Mouse (Mus musculus) heart, embryonic 13.5 days (tissue): ENCODE data around the gene Ydjc. TPM values are rescaled to one million over a fixed set of nuclear protein-coding genes. Genes with fewer than 3 reads are reported as not detected.
"Not testable (repeated sequence)": the region's sequence is repeated elsewhere in the genome, so short reads cannot be mapped to it uniquely, and the experiment has no call there.

Experiments
- ATAC-seq: fragments of 200-750 bp; cut with Nextera tagmentation; 2 replicates; pipeline ENCODE4 v1.8.0; 2017; ENCODE audit warnings: moderate TSS enrichment; ENCODE audit not compliant: insufficient number of reproducible peaks, low FRiP score, low TSS enrichment; ENCODE audit errors: extremely low read depth
- H3K27ac ChIP-seq: fragments of 300-500 bp; sonication (generic); replicated peaks from 2 replicates; pipeline ENCODE4 v1.5.1; 2015; ENCODE audit warnings: moderate library complexity, mild to moderate bottlenecking, inconsistent platforms
- H3K27me3 ChIP-seq: fragments of 300-500 bp; sonication (generic); replicated peaks from 2 replicates; pipeline ENCODE4 v1.6.1; 2015; ENCODE audit warnings: mild to moderate bottlenecking, inconsistent platforms
- H3K36me3 ChIP-seq: fragments of 300-500 bp; sonication (generic); 2 replicates; pipeline ENCODE4 v1.6.1; 2015; ENCODE audit warnings: mild to moderate bottlenecking, inconsistent platforms
- H3K4me1 ChIP-seq: fragments of 300-500 bp; sonication (generic); 2 replicates; pipeline ENCODE4 v1.6.1; 2015; ENCODE audit warnings: inconsistent platforms
- H3K4me2 ChIP-seq: fragments of 300-500 bp; sonication (generic); 2 replicates; pipeline ENCODE4 v1.6.1; 2015; ENCODE audit warnings: inconsistent platforms, mild to moderate bottlenecking, moderate library complexity
- H3K4me3 ChIP-seq: fragments of 300-500 bp; sonication (generic); 2 replicates; pipeline ENCODE4 v1.5.1; 2015; ENCODE audit warnings: moderate library complexity, mild to moderate bottlenecking, inconsistent platforms
- H3K9ac ChIP-seq: fragments of 300-500 bp; sonication (generic); 2 replicates; pipeline ENCODE4 v1.6.1; 2015; ENCODE audit warnings: inconsistent platforms, mild to moderate bottlenecking, moderate library complexity
- H3K9me3 ChIP-seq: fragments of 300-500 bp; sonication (generic); 2 replicates; pipeline ENCODE4 v1.6.1; 2016; ENCODE audit warnings: inconsistent platforms
- WGBS: fragments of 180-500 bp; shearing (Covaris S2); methylation state at CpG from one replicate; pipeline ENCODE4 v1.1.7; 2015; ENCODE audit warnings: mixed read lengths; 5-methylcytosine and 5-hydroxymethylcytosine counted together
- polyA plus RNA-seq: library from polyadenylated mRNA; unstranded; fragments of >200 nt; fragmentation: Nextera tagmentation; extraction: Ambion mirVana; gene quantifications from 2 replicates; pipeline ENCODE4 v1.2.1, GENCODE M21; 2015

Gene Ydjc
- polyA plus RNA-seq, 1 experiment from 2014 or later, result 3.9 TPM

DNA sequence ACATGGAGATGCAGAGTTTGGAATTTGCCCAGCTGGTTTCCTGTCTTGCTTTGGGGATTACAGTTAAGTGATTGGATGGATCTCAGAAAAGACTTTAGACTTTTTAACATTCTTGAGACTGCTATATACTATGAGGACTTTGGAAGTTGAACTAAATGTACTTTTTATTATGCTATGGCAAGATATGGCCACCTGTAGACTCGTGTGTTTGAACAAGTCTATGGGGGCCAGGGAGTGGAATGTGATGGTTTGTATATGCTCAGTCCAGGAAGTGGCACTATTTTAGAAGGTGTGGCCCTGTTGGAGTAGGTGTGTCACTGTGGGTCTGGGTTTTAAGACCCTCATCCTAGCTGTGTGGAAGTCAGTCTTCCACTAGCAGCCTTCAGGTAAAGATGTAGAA, 21.1 kb downstream of the Ydjc start:
- WGBS, result 74% methylated on average over 1 of the region's 1 CpGs
- H3K9me3 ChIP-seq, H3K4me1 ChIP-seq, H3K9ac ChIP-seq, H3K4me2 ChIP-seq, H3K27ac ChIP-seq, H3K4me3 ChIP-seq, H3K27me3 ChIP-seq, ATAC-seq: not testable (repeated sequence)
- H3K36me3 ChIP-seq, result peaks cover 78% of the 10 kb centered on the region

DNA sequence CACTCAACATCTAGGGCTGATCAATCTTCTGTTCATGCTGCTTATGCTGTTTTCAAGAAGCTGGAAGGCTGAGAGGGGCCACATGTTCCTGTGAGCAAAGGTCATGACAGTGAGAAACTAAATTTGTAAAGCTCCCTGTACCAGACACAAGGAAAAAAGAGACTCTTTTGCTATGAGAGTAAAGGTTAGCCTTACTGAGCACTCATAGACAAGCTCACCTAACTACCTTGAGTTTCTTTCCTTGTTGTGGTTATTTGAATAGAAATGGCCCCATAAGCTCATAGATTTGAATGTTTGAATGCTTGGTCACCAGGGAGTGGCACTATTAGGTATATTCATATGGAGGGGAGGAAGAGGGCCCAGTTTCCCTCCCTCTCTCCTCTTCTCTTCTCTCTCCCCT, 22.8 kb downstream of the Ydjc start:
- H3K27me3 ChIP-seq, result no peaks in the 10 kb centered on the region
- no peak overlapping the region for H3K4me3 ChIP-seq
- H3K27ac ChIP-seq, result no peak overlapping the region
- H3K36me3 ChIP-seq, result peaks cover 81% of the 10 kb centered on the region
- H3K4me2 ChIP-seq, result no peak overlapping the region
- no peak for ATAC-seq
- no peak overlapping the region for H3K9ac ChIP-seq
- H3K9me3 ChIP-seq, result no peaks in the 10 kb centered on the region
- peaks cover 2% of the 10 kb centered on the region for H3K4me1 ChIP-seq

DNA sequence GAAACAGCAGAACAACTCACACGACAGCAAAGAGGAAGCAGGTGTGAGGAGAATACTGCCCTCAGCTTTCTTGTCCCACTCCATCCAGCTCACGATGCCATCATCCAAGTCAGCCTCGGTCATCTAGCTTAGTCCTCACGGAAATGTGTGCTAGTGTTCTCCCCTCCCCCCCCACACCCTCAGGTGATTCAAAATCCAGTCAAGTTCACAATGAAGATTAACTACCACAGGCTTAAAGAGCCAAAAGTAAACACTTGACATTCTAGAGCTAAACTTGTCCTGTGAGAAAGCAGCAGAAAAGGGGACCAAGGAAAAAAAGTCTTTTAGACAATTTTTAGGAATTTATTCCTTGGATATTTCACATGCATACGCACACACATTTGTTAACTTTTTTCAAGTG, 23.6 kb downstream of the Ydjc start:
- Histone ChIP-seq H3K9ac (no peak overlapping the region), H3K36me3 (peaks cover 81% of the 10 kb centered on the region), H3K27me3 (no peaks in the 10 kb centered on the region), H3K9me3 (no peaks in the 10 kb centered on the region), H3K4me2 (no peak overlapping the region), H3K4me1 (peaks cover 2% of the 10 kb centered on the region), H3K27ac (no peak overlapping the region), H3K4me3 (no peak overlapping the region)
- no peak for ATAC-seq
- 85% methylated on average over 5 of the region's 5 CpGs for WGBS

DNA sequence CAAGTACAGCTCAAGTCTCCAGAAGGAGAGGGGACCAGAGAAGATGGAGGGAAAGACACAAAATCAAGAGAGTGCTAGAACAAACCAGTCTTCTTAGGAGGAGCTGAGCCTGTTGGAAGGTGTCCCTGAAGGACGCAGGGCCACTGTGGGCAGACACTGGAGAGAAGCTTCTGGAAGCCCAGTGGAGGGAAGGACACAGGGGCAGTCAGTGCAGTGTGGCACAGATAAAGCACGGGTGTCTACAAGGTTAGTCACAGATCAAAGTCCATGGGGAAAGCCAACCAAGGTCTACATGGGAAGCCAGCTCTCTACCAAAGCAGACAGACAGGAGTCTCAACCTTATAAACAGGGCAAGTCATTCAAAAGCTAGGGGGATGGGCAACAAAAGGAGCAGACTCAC, 31.3 kb downstream of the Ydjc start:
- H3K4me2 ChIP-seq, result no peak overlapping the region
- no peaks in the 10 kb centered on the region for H3K9me3 ChIP-seq
- no peaks in the 10 kb centered on the region for H3K27me3 ChIP-seq
- H3K9ac ChIP-seq, result no peak overlapping the region
- H3K36me3 ChIP-seq, result peaks cover 70% of the 10 kb centered on the region
- no peak overlapping the region for H3K27ac ChIP-seq
- H3K4me3 ChIP-seq, result no peak overlapping the region
- WGBS, result 68% methylated on average over 2 of the region's 2 CpGs
- peaks cover 10% of the 10 kb centered on the region for H3K4me1 ChIP-seq
- ATAC-seq, result no peak

DNA sequence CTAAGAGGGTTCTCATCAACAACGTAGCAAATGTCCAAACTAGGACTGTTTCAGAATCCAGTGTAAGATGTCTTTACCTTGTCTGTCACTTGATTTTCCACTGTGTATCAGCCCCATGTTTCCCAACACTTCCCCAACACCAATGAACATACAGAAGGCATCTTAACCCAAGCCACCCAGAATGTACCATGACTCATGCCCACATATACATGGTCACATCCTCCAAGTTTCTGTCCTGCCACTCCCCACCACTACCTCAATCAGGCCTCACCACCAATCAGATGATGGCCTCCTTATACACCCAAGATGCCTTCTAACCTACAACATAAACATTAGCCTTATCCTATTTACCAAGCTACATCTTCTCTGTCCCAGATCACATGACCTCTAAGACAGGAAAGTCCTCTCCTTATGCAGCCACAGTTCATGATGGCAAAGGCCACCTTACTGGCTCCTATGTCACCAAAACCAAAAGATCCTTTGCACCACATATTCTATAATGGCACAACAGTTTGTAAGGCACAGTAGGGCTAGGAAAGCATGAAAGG, 33.3 kb downstream of the Ydjc start:
- Histone ChIP-seq H3K27ac (no peak overlapping the region), H3K36me3 (peaks cover 53% of the 10 kb centered on the region), H3K9me3 (no peaks in the 10 kb centered on the region), H3K27me3 (no peaks in the 10 kb centered on the region), H3K4me3 (no peak overlapping the region), H3K4me2 (no peak overlapping the region), H3K9ac (no peak overlapping the region), H3K4me1 (peaks cover 28% of the 10 kb centered on the region)
- ATAC-seq, result no peak
- WGBS, result 97% methylated on average over 1 of the region's 1 CpGs

DNA sequence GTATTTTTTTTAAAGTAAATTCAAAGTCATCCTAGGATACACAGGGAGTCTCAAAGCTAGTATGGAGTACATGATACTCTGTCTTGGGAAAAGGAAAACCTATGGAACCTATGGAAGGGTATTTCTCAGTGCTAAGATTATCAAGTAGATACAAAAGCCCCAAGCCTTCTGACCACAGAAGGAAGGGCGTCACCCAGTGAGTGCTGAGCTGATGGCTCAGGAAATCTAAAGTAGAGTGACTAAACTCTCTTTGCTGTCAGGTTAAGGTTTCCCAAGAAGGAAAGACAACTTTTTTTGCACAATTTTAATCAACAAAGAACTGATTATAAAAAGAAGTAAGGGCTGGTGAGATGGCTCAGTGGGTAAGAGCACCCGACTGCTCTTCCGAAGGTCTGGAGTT, 35.3 kb downstream of the Ydjc start:
- Histone ChIP-seq H3K36me3 (peaks cover 39% of the 10 kb centered on the region), H3K27ac (no peak overlapping the region), H3K9ac (no peak overlapping the region), H3K27me3 (no peaks in the 10 kb centered on the region), H3K4me2 (no peak overlapping the region), H3K4me1 (peaks cover 35% of the 10 kb centered on the region), H3K9me3 (no peaks in the 10 kb centered on the region), H3K4me3 (no peak overlapping the region)
- ATAC-seq, result no peak
- WGBS, result 86% methylated on average over 3 of the region's 3 CpGs

DNA sequence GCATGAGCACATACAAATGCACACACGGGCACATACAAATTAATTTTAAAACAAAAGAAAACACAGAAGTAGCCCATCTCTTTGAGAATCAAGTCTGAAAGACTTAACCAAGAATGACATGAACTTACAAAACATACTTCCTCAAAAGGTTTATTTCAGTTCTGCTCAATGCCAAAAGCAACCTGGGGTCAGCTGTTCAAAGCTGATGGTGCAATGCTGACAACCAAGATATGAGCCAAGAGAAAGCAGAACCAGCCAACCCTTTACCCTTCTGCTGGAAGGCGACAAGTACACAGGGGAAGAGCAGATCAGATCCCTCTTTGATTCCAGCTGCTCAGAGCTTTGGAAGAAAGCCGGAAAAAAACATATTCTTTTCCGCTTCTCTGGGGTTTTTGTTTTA, 37.0 kb downstream of the Ydjc start:
- no peaks in the 10 kb centered on the region for H3K9me3 ChIP-seq
- no peak for ATAC-seq
- 59% methylated on average over 4 of the region's 4 CpGs for WGBS
- H3K4me2 ChIP-seq, result no peak overlapping the region
- H3K36me3 ChIP-seq, result peaks cover 39% of the 10 kb centered on the region
- H3K27ac ChIP-seq, result 0 out of 2 replicates have a peak overlapping the region, but pooled peaks have one; percentile 13
- no peak overlapping the region for H3K9ac ChIP-seq
- peaks cover 34% of the 10 kb centered on the region for H3K4me1 ChIP-seq
- H3K27me3 ChIP-seq, result no peaks in the 10 kb centered on the region
- no peak overlapping the region for H3K4me3 ChIP-seq

DNA sequence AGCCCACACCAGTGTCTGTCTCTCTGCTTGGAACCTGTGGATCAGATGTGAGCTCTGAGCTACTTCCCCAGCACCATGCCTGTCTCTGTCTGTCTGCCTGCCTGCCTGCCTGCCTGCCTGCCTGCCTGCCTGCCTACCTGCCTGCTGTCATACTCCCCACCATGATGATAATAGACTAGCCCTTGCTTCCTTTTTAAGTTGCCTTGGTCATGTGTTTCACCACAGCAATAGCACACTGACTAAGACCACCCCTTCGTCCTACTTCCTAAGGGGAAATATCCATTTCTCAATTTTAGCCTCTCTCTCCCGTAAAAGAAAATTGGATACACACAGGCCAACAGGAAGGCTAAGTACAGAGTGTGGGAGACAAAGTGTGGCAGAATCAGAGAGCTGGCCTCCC, 37.7 kb downstream of the Ydjc start:
- Histone ChIP-seq H3K36me3 (peaks cover 40% of the 10 kb centered on the region), H3K9me3 (no peaks in the 10 kb centered on the region), H3K27ac (0 out of 2 replicates have a peak overlapping the region, but pooled peaks have one; percentile 13), H3K9ac (no peak overlapping the region), H3K27me3 (no peaks in the 10 kb centered on the region), H3K4me1 (peaks cover 28% of the 10 kb centered on the region), H3K4me2 (no peak overlapping the region), H3K4me3 (no peak overlapping the region)
- ATAC-seq, result no peak
- 75% methylated on average over 2 of the region's 2 CpGs for WGBS

DNA sequence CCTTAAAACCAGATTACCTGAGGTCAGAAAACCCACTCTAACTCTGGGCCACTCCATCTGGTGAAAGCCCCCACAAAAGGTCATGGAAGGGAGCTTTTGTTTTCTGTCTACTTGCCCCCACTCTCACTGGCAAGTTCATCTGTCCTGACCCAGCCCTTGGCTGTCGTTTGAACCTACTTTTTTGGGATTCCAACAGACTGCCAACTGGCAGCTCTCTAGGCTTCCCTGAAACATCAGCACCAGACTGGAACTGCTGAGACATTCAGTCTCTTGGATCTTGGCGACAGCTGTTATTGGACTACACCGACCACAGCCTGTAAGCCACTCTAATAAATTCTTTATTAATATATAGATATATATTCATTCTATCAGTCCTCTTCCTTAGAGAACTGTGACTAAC, 38.6 kb downstream of the Ydjc start:
- Histone ChIP-seq H3K27ac (no peak overlapping the region), H3K9me3 (no peaks in the 10 kb centered on the region), H3K4me2 (no peak overlapping the region), H3K27me3 (no peaks in the 10 kb centered on the region), H3K4me1 (peaks cover 28% of the 10 kb centered on the region), H3K36me3 (peaks cover 32% of the 10 kb centered on the region), H3K4me3 (no peak overlapping the region), H3K9ac (no peak overlapping the region)
- 79% methylated on average over 3 of the region's 3 CpGs for WGBS
- ATAC-seq, result no peak

DNA sequence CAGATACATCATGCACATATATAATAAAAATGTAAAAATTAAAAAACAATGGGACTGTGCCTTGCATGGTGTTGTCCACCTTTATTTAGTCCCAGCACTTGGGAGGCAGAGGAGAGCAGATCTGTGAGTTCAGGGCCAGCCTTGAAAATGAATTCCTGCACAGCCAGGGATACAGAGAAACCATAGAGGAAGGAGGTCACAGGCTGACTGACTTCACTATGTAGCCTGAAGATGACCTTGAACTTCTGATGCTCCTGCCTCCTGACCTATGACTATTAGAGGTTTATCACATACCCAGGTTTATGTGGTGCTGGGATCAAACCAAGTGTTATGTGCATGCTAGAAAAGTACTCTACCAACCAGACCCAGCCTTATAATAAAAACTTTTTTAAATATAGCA, 41.1 kb downstream of the Ydjc start:
- no peak for ATAC-seq
- Histone ChIP-seq H3K36me3 (peaks cover 32% of the 10 kb centered on the region), H3K4me3 (no peak overlapping the region), H3K27me3 (no peaks in the 10 kb centered on the region), H3K4me2 (no peak overlapping the region), H3K9ac (no peak overlapping the region), H3K27ac (no peak overlapping the region), H3K4me1 (peaks cover 29% of the 10 kb centered on the region), H3K9me3 (no peaks in the 10 kb centered on the region)

DNA sequence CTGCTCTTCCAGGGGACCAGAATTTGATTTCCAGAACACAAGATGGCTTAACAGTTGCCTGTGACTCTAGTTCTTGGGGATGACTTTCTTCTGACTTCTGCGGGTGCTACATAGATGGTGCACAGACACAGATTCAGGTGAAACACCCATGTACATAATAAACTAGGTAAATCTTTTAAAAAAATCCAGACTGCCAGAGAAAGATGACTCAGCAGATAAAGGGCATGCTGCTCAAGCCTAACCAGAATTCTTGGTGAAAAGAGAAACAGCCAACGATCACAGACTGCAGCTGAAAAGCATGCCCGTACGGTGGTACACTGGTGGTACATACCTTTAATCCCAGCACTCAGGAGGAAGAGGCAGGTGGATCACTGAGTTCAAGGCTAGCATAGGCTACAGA, 49.4 kb downstream of the Ydjc start:
- Histone ChIP-seq H3K9me3 (no peaks in the 10 kb centered on the region), H3K9ac (no peak overlapping the region), H3K4me1 (peaks cover 17% of the 10 kb centered on the region), H3K36me3 (peaks cover 23% of the 10 kb centered on the region), H3K4me2 (no peak overlapping the region), H3K27ac (no peak overlapping the region), H3K4me3 (no peak overlapping the region), H3K27me3 (no peaks in the 10 kb centered on the region)
- ATAC-seq, result no peak
- WGBS, result 92% methylated on average over 4 of the region's 4 CpGs

DNA sequence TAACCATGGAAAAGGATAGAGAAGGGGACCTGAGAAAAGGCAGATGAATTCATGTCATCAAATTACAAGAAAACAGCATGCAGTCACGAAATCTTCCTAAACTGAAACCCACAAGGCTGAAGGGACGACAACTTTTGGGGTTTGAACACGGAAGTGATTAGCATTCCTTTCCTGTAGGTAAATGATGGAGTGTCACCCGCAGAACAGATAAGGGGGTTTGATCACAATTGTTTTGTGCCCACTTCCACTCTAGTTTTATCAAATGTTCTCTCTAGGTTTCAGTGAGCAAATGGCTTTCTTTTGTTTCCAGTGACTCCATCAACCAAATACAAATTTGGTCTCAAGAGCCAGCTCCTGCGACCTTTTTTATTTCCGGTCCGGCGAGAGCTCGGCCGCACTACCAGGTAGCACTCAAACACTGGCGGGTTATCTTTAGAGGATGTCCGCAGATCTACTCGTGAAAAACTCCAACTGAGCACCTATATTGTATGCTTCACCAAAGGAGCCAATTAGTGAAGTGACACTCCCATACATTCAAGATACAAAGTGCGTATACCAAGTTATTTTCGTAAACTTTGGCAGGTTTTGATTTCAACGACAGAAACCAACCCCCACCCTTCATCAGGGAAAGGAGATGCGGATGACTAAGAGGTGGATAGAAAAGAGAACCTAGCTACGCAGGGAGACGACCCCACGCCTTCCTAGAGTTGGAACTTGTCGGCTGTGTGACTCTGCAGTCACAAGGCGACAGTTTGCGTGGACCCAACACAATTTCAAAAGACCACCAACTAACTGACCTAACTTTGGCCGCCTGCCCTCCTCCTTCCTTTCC, 55.9 kb downstream of the Ydjc start:
- 3% methylated on average over 24 of the region's 24 CpGs for WGBS
- no peaks in the 10 kb centered on the region for H3K27me3 ChIP-seq
- H3K27ac ChIP-seq, result peak overlapping the region; percentile 87
- H3K9me3 ChIP-seq, result no peaks in the 10 kb centered on the region
- peaks cover 31% of the 10 kb centered on the region for H3K4me1 ChIP-seq
- 0 out of 2 replicates have a peak, but pooled peaks cover 10% of the 10 kb centered on the region for H3K36me3 ChIP-seq
- H3K4me2 ChIP-seq, result peak overlapping the region; percentile 88
- peak overlapping the region; percentile 100 for H3K9ac ChIP-seq
- no peak for ATAC-seq
- H3K4me3 ChIP-seq, result peak overlapping the region; percentile 89
